Comparison of ENCODE assay signal across 11 mouse cellular contexts in genomic region chr3:98494184-98494583, GRCm38 (mm10). TPM values are rescaled to one million over a fixed set of nuclear protein-coding genes. Genes with fewer than 3 reads are reported as not detected.
DNase-seq lines count a peak whose midpoint lies in the region; ATAC-seq and TF ChIP-seq lines count a peak whose summit lies in the region.
"Not testable (repeated sequence)": the region's sequence is repeated elsewhere in the genome, so short reads cannot be mapped to it uniquely, and the experiment has no call there.
"Had no signal": no experiment of that assay in that cellular context is flagged by ENCODE, and none has a peak within 500 bp of the region (broad histone marks: within the 10 kb centered on the region; RNA-seq: fewer than 3 reads in every experiment).

No protein-coding gene starts in this region.

- H3K27me3 ChIP-seq in kidney, embryonic 14.5 days (ENCODE audit: control insufficient read depth, insufficient read depth, low read length); kidney, embryonic 15.5 days; kidney, embryonic 16.5 days (ENCODE audit: insufficient read depth, low read length); kidney, postnatal 0 days (ENCODE audit: insufficient read depth, low read length); midbrain, embryonic 12.5 days: not testable (repeated sequence)

- TF ChIP-seq CTCF in kidney, postnatal 0 days (IDR thresholded peaks at IDR 0.05; ENCODE audit: low read depth) = not testable (repeated sequence)

- H3K4me3 ChIP-seq in kidney, embryonic 14.5 days (ENCODE audit: low read length); kidney, embryonic 15.5 days (replicated peaks); kidney, embryonic 16.5 days (ENCODE audit: low read length); kidney, postnatal 0 days (replicated peaks; ENCODE audit: low read depth, low read length); midbrain, embryonic 12.5 days: not testable (repeated sequence)

- not testable (repeated sequence) for DNase-seq in kidney, postnatal 0 days (ENCODE audit: low spot score)

- H3K9me3 ChIP-seq in kidney, embryonic 14.5 days (ENCODE audit: control insufficient read depth, low read length); kidney, embryonic 15.5 days (replicated peaks); kidney, embryonic 16.5 days (ENCODE audit: low read length); kidney, postnatal 0 days (replicated peaks; ENCODE audit: low read length); midbrain, embryonic 12.5 days: not testable (repeated sequence)

- not testable (repeated sequence) for H3K27ac ChIP-seq in kidney, embryonic 14.5 days (ENCODE audit: low read depth, low read length); kidney, embryonic 15.5 days; kidney, embryonic 16.5 days (ENCODE audit: low read length); kidney, postnatal 0 days; midbrain, embryonic 12.5 days (replicated peaks)

- not testable (repeated sequence) for H3K4me1 ChIP-seq in kidney, embryonic 14.5 days (ENCODE audit: control insufficient read depth, insufficient read depth, low read length); kidney, embryonic 15.5 days; kidney, embryonic 16.5 days (ENCODE audit: insufficient read depth, low read length); kidney, postnatal 0 days (replicated peaks; ENCODE audit: insufficient read depth, low read length); midbrain, embryonic 12.5 days

- not testable (repeated sequence) for H3K4me2 ChIP-seq in kidney, embryonic 14.5 days (replicated peaks; ENCODE audit: low read depth, low read length); kidney, embryonic 15.5 days; kidney, embryonic 16.5 days (replicated peaks; ENCODE audit: low read depth, low read length); kidney, postnatal 0 days (ENCODE audit: low read length); midbrain, embryonic 12.5 days (replicated peaks)

- not testable (repeated sequence) for H3K9ac ChIP-seq in kidney, embryonic 14.5 days (ENCODE audit: low read depth, low read length); kidney, embryonic 15.5 days; kidney, embryonic 16.5 days (replicated peaks; ENCODE audit: low read length); kidney, postnatal 0 days (ENCODE audit: low read depth, low read length); midbrain, embryonic 12.5 days (replicated peaks)

- not testable (repeated sequence) for H3K36me3 ChIP-seq in kidney, embryonic 14.5 days (ENCODE audit: control insufficient read depth, insufficient read depth, low read length); kidney, embryonic 15.5 days; kidney, embryonic 16.5 days (ENCODE audit: insufficient read depth, low read length); kidney, postnatal 0 days (ENCODE audit: insufficient read depth, low read length); midbrain, embryonic 12.5 days

- peak; percentile 86 for ATAC-seq in kidney, embryonic 14.5 days (ENCODE audit: low FRiP score, low TSS enrichment)
- ATAC-seq in kidney, embryonic 15.5 days (replicated peaks; ENCODE audit: low FRiP score) = peak; percentile 82
- peak; percentile 69 for ATAC-seq in kidney, embryonic 16.5 days (ENCODE audit: low FRiP score, low TSS enrichment)
- ATAC-seq in kidney, postnatal 0 days (replicated peaks; ENCODE audit: low FRiP score, low read depth) = peak; percentile 72; the same call in 1 of the 2 replicates
- 0 out of 2 replicates have a peak, but pooled peaks have one; percentile 19 for ATAC-seq in midbrain, embryonic 12.5 days (ENCODE audit: low FRiP score, low read depth)

RNA-seq across cellular contexts. Expression of gene Hsd3b4, which starts 16.1 kb away (rescaled TPM):
- 7.7 and 9.1 TPM in 2 replicates for polyA plus RNA-seq in kidney, embryonic 14.5 days (2014; fragmentation: Nextera tagmentation; extraction: Ambion mirVana)
- polyA plus RNA-seq in kidney, embryonic 15.5 days (2015; fragmentation: Nextera tagmentation; extraction: Ambion mirVana) = 30.2 and 36.1 TPM in 2 replicates
- polyA plus RNA-seq in kidney, embryonic 16.5 days (2015; fragmentation: Nextera tagmentation; extraction: Ambion mirVana) = 64.3 and 64.9 TPM in 2 replicates
- 128 and 142 TPM in 2 replicates for polyA plus RNA-seq in kidney, postnatal 0 days (2015; fragmentation: Nextera tagmentation; extraction: Ambion mirVana)
- not detected in 2 replicates for polyA plus RNA-seq in midbrain, embryonic 12.5 days (2016; fragmentation: Nextera tagmentation; extraction: Ambion mirVana)
- polyA plus RNA-seq: activated CD4-positive, CD25-positive, alpha-beta regulatory T cell, adult 4 months; adrenal gland, adult 2 months; brain, embryonic 14.5 days; C2C12; CD4-positive, CD25-positive, alpha-beta regulatory T cell, adult 4 months; G1E had no signal

RNA-seq across cellular contexts. Expression of gene Gm4450, which starts 37.3 kb away (rescaled TPM):
- 4.8 and 8.3 TPM in 2 replicates for polyA plus RNA-seq in kidney, embryonic 14.5 days (2014; fragmentation: Nextera tagmentation; extraction: Ambion mirVana)
- polyA plus RNA-seq in kidney, embryonic 15.5 days (2015; fragmentation: Nextera tagmentation; extraction: Ambion mirVana) = 25.8 and 26.4 TPM in 2 replicates
- 44.6 and 55.8 TPM in 2 replicates for polyA plus RNA-seq in kidney, embryonic 16.5 days (2015; fragmentation: Nextera tagmentation; extraction: Ambion mirVana)
- polyA plus RNA-seq in kidney, postnatal 0 days (2015; fragmentation: Nextera tagmentation; extraction: Ambion mirVana) = 83.6 and 90.6 TPM in 2 replicates
- polyA plus RNA-seq in midbrain, embryonic 12.5 days (2016; fragmentation: Nextera tagmentation; extraction: Ambion mirVana) = not detected in 2 replicates
- polyA plus RNA-seq: activated CD4-positive, CD25-positive, alpha-beta regulatory T cell, adult 4 months; adrenal gland, adult 2 months; brain, embryonic 14.5 days; C2C12; CD4-positive, CD25-positive, alpha-beta regulatory T cell, adult 4 months; G1E had no signal

Comparison
In these comparisons a context has a peak if more than half of its experiments do, and no peak if none do; other contexts are left out.
1. ATAC-seq: peak in every context shown above with its lines; median percentile 86 in kidney, embryonic 14.5 days; 82 in kidney, embryonic 15.5 days; 72 in kidney, postnatal 0 days; 69 in kidney, embryonic 16.5 days; 19 in midbrain, embryonic 12.5 days.